Mouse (Mus musculus): ENCODE results near the gene Sell.
"Not testable (repeated sequence)": the region's sequence is repeated elsewhere in the genome, so short reads cannot be mapped to it uniquely, and the experiment has no call there.

Sell gene

GRCm38 (mm10) chr1:164061925-164062324 lies at the start of gene Sell:
Gene Sell, plus strand, starts transcription at chr1:164061982.
- DNase-seq (ENCODE audit: low spot score in 2 of 2): peak; percentile 75 to 82

GRCm38 (mm10) chr1:164014616-164015015 lies 47.2 kb upstream of the Sell start:
- no peak for DNase-seq (ENCODE audit: low spot score in 2 of 2)

GRCm38 (mm10) chr1:164018221-164018896 lies 43.4 kb upstream of the Sell start:
- no peak for DNase-seq (ENCODE audit: low spot score in 2 of 2)

GRCm38 (mm10) chr1:164019789-164020188 lies 42.0 kb upstream of the Sell start:
- DNase-seq (ENCODE audit: low spot score in 2 of 2): no peak

GRCm38 (mm10) chr1:164020746-164021145 lies 41.0 kb upstream of the Sell start:
- DNase-seq (ENCODE audit: low spot score in 2 of 2): not testable (repeated sequence)

GRCm38 (mm10) chr1:164022106-164022505 lies 39.7 kb upstream of the Sell start:
- not testable (repeated sequence) for DNase-seq (ENCODE audit: low spot score in 2 of 2)

- DNase-seq (ENCODE audit: low spot score in 2 of 2): no peak
Observed at GRCm38 (mm10) chr1:164025685-164026084, 36.1 kb upstream of the Sell start.

GRCm38 (mm10) chr1:164027416-164027815 lies 34.4 kb upstream of the Sell start:
- DNase-seq (ENCODE audit: low spot score in 2 of 2): peak in 1 of 2 experiments; percentile 42

- DNase-seq (ENCODE audit: low spot score in 2 of 2): no peak
Observed at GRCm38 (mm10) chr1:164040385-164041135, 21.2 kb upstream of the Sell start.

- DNase-seq (ENCODE audit: low spot score in 2 of 2): no peak
Observed at GRCm38 (mm10) chr1:164043549-164043948, 18.2 kb upstream of the Sell start.

- no peak for DNase-seq (ENCODE audit: low spot score in 2 of 2)
Observed at GRCm38 (mm10) chr1:164047934-164048333, 13.8 kb upstream of the Sell start, which contains the start of gene Sele. Gene Sele, plus strand, starts transcription at chr1:164048234.

GRCm38 (mm10) chr1:164053561-164053960 lies 8.2 kb upstream of the Sell start:
- DNase-seq (ENCODE audit: low spot score in 2 of 2): no peak

- DNase-seq (ENCODE audit: low spot score in 2 of 2): no peak
Observed at GRCm38 (mm10) chr1:164054800-164055199, 7.0 kb upstream of the Sell start.

GRCm38 (mm10) chr1:164060071-164060470 lies 1.7 kb upstream of the Sell start:
- DNase-seq (ENCODE audit: low spot score in 2 of 2): no peak

- DNase-seq (ENCODE audit: low spot score in 2 of 2): peak in 1 of 2 experiments; percentile 73
Observed at GRCm38 (mm10) chr1:164061278-164061677, 504 bp upstream of the Sell start.

GRCm38 (mm10) chr1:164062856-164063255 lies 1.1 kb downstream of the Sell start:
- no peak for DNase-seq (ENCODE audit: low spot score in 2 of 2)

GRCm38 (mm10) chr1:164063745-164064144 lies 2.0 kb downstream of the Sell start:
- DNase-seq (ENCODE audit: low spot score in 2 of 2): peak in 1 of 2 experiments; percentile 25

- DNase-seq (ENCODE audit: low spot score in 2 of 2): no peak
Observed at GRCm38 (mm10) chr1:164069261-164069660, 7.5 kb downstream of the Sell start.

- no peak for DNase-seq (ENCODE audit: low spot score in 2 of 2)
Observed at GRCm38 (mm10) chr1:164070461-164070860, 8.7 kb downstream of the Sell start.

GRCm38 (mm10) chr1:164071111-164071510 lies 9.3 kb downstream of the Sell start:
- peak; percentile 64 to 66 for DNase-seq (ENCODE audit: low spot score in 2 of 2)

- peak; percentile 35 to 38 for DNase-seq (ENCODE audit: low spot score in 2 of 2)
Observed at GRCm38 (mm10) chr1:164072001-164072400, 10.2 kb downstream of the Sell start.

GRCm38 (mm10) chr1:164073091-164073490 lies 11.3 kb downstream of the Sell start:
- DNase-seq (ENCODE audit: low spot score in 2 of 2): no peak

- DNase-seq (ENCODE audit: low spot score in 2 of 2): no peak
Observed at GRCm38 (mm10) chr1:164073803-164074202, 12.0 kb downstream of the Sell start.
